Mouse (Mus musculus) lung, adult 2 months (tissue): ENCODE measurements around the gene Gm10160.

ENCODE experiments used
- CTCF ChIP-seq: fragments of 200-500 bp; IDR thresholded peaks from 2 replicates; pipeline ENCODE4 v1.5.1; 2011; ENCODE audit warnings: mild to moderate bottlenecking, low read length, control low read depth; ENCODE audit not compliant: insufficient read depth
- POLR2A ChIP-seq: fragments of 200-500 bp; IDR thresholded peaks from 2 replicates; pipeline ENCODE4 v1.6.1; 2011; ENCODE audit warnings: low read depth, mild to moderate bottlenecking, control low read depth, low read length, borderline replicate concordance; ENCODE audit errors: extremely low read depth

GRCm38 (mm10) chr7:81860071-81860470 is 4.5 kb upstream of the Gm10160 start:
- no peak for TF ChIP-seq CTCF
- no peak for TF ChIP-seq POLR2A
